Mouse (Mus musculus) stomach, embryonic 14.5 days (tissue): ENCODE measurements at regions not wholly inside any gene's neighbourhood (a gene's known extent, or its start where the extent isn't known, plus 50 kb on each side); places are given as distances from the start of the nearest gene placed in this dataset.
A peak's percentile ranks its signal among the peaks of the same experiment; 100 is the strongest.

Experiments
- ATAC-seq: fragments of 200-750 bp; cut with Nextera tagmentation; 2 replicates; pipeline ENCODE4 v1.8.0; 2017; ENCODE audit warnings: low read depth, moderate TSS enrichment; ENCODE audit not compliant: insufficient number of reproducible peaks, insufficient read depth, low FRiP score
- H3K27ac ChIP-seq: fragments of 300-500 bp; sonication (generic); 2 replicates; pipeline ENCODE4 v1.5.1; 2014; ENCODE audit warnings: mild to moderate bottlenecking, low read length, moderate library complexity, mixed read lengths
- H3K27me3 ChIP-seq: fragments of 300-500 bp; sonication (generic); 2 replicates; pipeline ENCODE4 v1.6.1; 2014; ENCODE audit warnings: low read length, control low read depth, mixed read lengths; ENCODE audit not compliant: control insufficient read depth, insufficient read depth
- H3K36me3 ChIP-seq: fragments of 300-500 bp; sonication (generic); 2 replicates; pipeline ENCODE4 v1.6.1; 2014; ENCODE audit warnings: mild to moderate bottlenecking, control low read depth, low read length, moderate library complexity, mixed read lengths; ENCODE audit not compliant: control insufficient read depth, insufficient read depth
- H3K4me1 ChIP-seq: fragments of 300-500 bp; sonication (generic); 2 replicates; pipeline ENCODE4 v1.6.1; 2014; ENCODE audit warnings: low read length, control low read depth, mixed read lengths; ENCODE audit not compliant: control insufficient read depth, insufficient read depth
- H3K4me2 ChIP-seq: fragments of 300-500 bp; sonication (generic); replicated peaks from 2 replicates; pipeline ENCODE4 v1.6.1; 2014; ENCODE audit warnings: low read depth, low read length, control low read depth
- H3K4me3 ChIP-seq: fragments of 300-500 bp; sonication (generic); 2 replicates; pipeline ENCODE4 v1.5.1; 2014; ENCODE audit warnings: low read depth, low read length, control low read depth
- H3K9ac ChIP-seq: fragments of 300-500 bp; sonication (generic); replicated peaks from 2 replicates; pipeline ENCODE4 v1.6.1; 2014; ENCODE audit warnings: low read depth, mild to moderate bottlenecking, control low read depth, low read length, moderate library complexity, mixed read lengths
- H3K9me3 ChIP-seq: fragments of 300-500 bp; sonication (generic); 2 replicates; pipeline ENCODE4 v1.6.1; 2016; ENCODE audit warnings: low read depth, low read length, control low read depth; ENCODE audit not compliant: control insufficient read depth
- WGBS: fragments of 180-500 bp; shearing (Covaris S2); extraction: QIAGEN DNeasy Blood & Tissue Kit; methylation state at CpG from one replicate; pipeline ENCODE4 v1.1.7; 2014; 5-methylcytosine and 5-hydroxymethylcytosine counted together

- no peak overlapping the region for H3K4me2 ChIP-seq
- H3K9me3 ChIP-seq = no peaks in the 10 kb centered on the region
- no peaks in the 10 kb centered on the region for H3K27me3 ChIP-seq
- H3K36me3 ChIP-seq = no peaks in the 10 kb centered on the region
- H3K4me3 ChIP-seq = no peak overlapping the region
- ATAC-seq = no peak
- no peaks in the 10 kb centered on the region for H3K4me1 ChIP-seq
- 86% methylated on average over 5 of the region's 5 CpGs for WGBS
- no peak overlapping the region for H3K27ac ChIP-seq
- H3K9ac ChIP-seq = no peak overlapping the region
Observed at GRCm38 (mm10) chr8:56476158-56476557, 74.7 kb downstream of the Cep44 start.

- H3K4me3 ChIP-seq = no peak overlapping the region
- no peak overlapping the region for H3K4me2 ChIP-seq
- no peaks in the 10 kb centered on the region for H3K4me1 ChIP-seq
- no peak for ATAC-seq
- H3K9me3 ChIP-seq = no peaks in the 10 kb centered on the region
- no peaks in the 10 kb centered on the region for H3K27me3 ChIP-seq
- H3K36me3 ChIP-seq = no peaks in the 10 kb centered on the region
- H3K9ac ChIP-seq = no peak overlapping the region
- H3K27ac ChIP-seq = no peak overlapping the region
- WGBS = 88% methylated on average over 2 of the region's 2 CpGs
Observed at GRCm38 (mm10) chr8:56475138-56475537, 75.7 kb downstream of the Cep44 start.

GRCm38 (mm10) chr8:56474335-56474734 is 76.5 kb downstream of the Cep44 start:
- no peaks in the 10 kb centered on the region for H3K27me3 ChIP-seq
- no peak for ATAC-seq
- no peaks in the 10 kb centered on the region for H3K36me3 ChIP-seq
- no peaks in the 10 kb centered on the region for H3K9me3 ChIP-seq
- H3K4me1 ChIP-seq = no peaks in the 10 kb centered on the region
- H3K9ac ChIP-seq = no peak overlapping the region
- H3K4me2 ChIP-seq = no peak overlapping the region
- 87% methylated on average over 2 of the region's 2 CpGs for WGBS
- no peak overlapping the region for H3K27ac ChIP-seq
- H3K4me3 ChIP-seq = no peak overlapping the region

- no peak overlapping the region for H3K27ac ChIP-seq
- ATAC-seq = no peak
- no peaks in the 10 kb centered on the region for H3K4me1 ChIP-seq
- no peak overlapping the region for H3K9ac ChIP-seq
- H3K4me3 ChIP-seq = no peak overlapping the region
- 36% methylated on average over 1 of the region's 1 CpGs for WGBS
- no peaks in the 10 kb centered on the region for H3K36me3 ChIP-seq
- no peaks in the 10 kb centered on the region for H3K27me3 ChIP-seq
- H3K4me2 ChIP-seq = no peak overlapping the region
- H3K9me3 ChIP-seq = no peaks in the 10 kb centered on the region
Observed at GRCm38 (mm10) chr8:56465091-56465490, 85.8 kb downstream of the Cep44 start.

GRCm38 (mm10) chr8:56450982-56451381 is 99.9 kb downstream of the Cep44 start:
- ATAC-seq = no peak
- H3K4me3 ChIP-seq = no peak overlapping the region
- H3K27ac ChIP-seq = peak overlapping the region; percentile 61; the same call in 1 of the 2 replicates

GRCm38 (mm10) chr8:56443676-56444075 is 107.2 kb downstream of the Cep44 start:
- H3K36me3 ChIP-seq = no peaks in the 10 kb centered on the region
- no peak overlapping the region for H3K4me3 ChIP-seq
- H3K27me3 ChIP-seq = no peaks in the 10 kb centered on the region
- no peak for ATAC-seq
- H3K9ac ChIP-seq = no peak overlapping the region
- no peak overlapping the region for H3K4me2 ChIP-seq
- no peaks in the 10 kb centered on the region for H3K9me3 ChIP-seq
- no peaks in the 10 kb centered on the region for H3K4me1 ChIP-seq
- 38% methylated on average over 3 of the region's 3 CpGs for WGBS
- no peak overlapping the region for H3K27ac ChIP-seq

More at GRCm38 (mm10) chr8:56450982-56451381, 99.9 kb downstream of the Cep44 start:
- H3K4me2 ChIP-seq = no peak overlapping the region
- no peaks in the 10 kb centered on the region for H3K9me3 ChIP-seq
- no peaks in the 10 kb centered on the region for H3K36me3 ChIP-seq
- no peaks in the 10 kb centered on the region for H3K27me3 ChIP-seq
- WGBS = 74% methylated on average over 3 of the region's 3 CpGs
- no peak overlapping the region for H3K9ac ChIP-seq
- H3K4me1 ChIP-seq = no peaks in the 10 kb centered on the region

GRCm38 (mm10) chr8:56439417-56439816 is 111.4 kb downstream of the Cep44 start:
- no peaks in the 10 kb centered on the region for H3K4me1 ChIP-seq
- H3K27ac ChIP-seq = no peak overlapping the region
- ATAC-seq = no peak
- H3K27me3 ChIP-seq = no peaks in the 10 kb centered on the region
- no peak overlapping the region for H3K9ac ChIP-seq
- H3K4me2 ChIP-seq = no peak overlapping the region
- no peaks in the 10 kb centered on the region for H3K36me3 ChIP-seq
- H3K4me3 ChIP-seq = no peak overlapping the region
- H3K9me3 ChIP-seq = no peaks in the 10 kb centered on the region
- WGBS = 85% methylated on average over 1 of the region's 1 CpGs

GRCm38 (mm10) chr8:56434826-56435225 is 116.0 kb downstream of the Cep44 start:
- WGBS = 100% methylated on average over 1 of the region's 1 CpGs
- Histone ChIP-seq H3K27me3 (no peaks in the 10 kb centered on the region), H3K9me3 (no peaks in the 10 kb centered on the region), H3K4me1 (no peaks in the 10 kb centered on the region), H3K4me3 (no peak overlapping the region), H3K4me2 (no peak overlapping the region), H3K9ac (no peak overlapping the region), H3K27ac (no peak overlapping the region), H3K36me3 (no peaks in the 10 kb centered on the region)
- ATAC-seq = no peak

GRCm38 (mm10) chr8:56412026-56412425 is 117.6 kb downstream of the Hpgd start:
- Histone ChIP-seq H3K27ac (no peak overlapping the region), H3K4me1 (0 out of 2 replicates have a peak, but pooled peaks cover 3% of the 10 kb centered on the region), H3K9ac (no peak overlapping the region), H3K9me3 (no peaks in the 10 kb centered on the region), H3K4me3 (no peak overlapping the region), H3K27me3 (no peaks in the 10 kb centered on the region), H3K36me3 (no peaks in the 10 kb centered on the region), H3K4me2 (no peak overlapping the region)
- no peak for ATAC-seq
- 58% methylated on average over 3 of the region's 3 CpGs for WGBS
